Mouse (Mus musculus): Measurements from ENCODE around the gene Cpxm2. TPM values are rescaled to one million over a fixed set of nuclear protein-coding genes. Genes with fewer than 3 reads are reported as not detected.

The Cpxm2 gene
- 1.4 and 1.6 TPM in 2 replicates for polyA plus RNA-seq (2012; rRNA removed)

GRCm38 (mm10) chr7:132154368-132154961 lies at the start of gene Cpxm2:
Gene Cpxm2, minus strand, starts transcription at chr7:132154739.
- H3K27ac ChIP-seq (ENCODE audit: insufficient read depth, low read length) = no peak within 1 kb of the TSS
- 9% methylated on average over 43 of the region's 43 CpGs for WGBS
- TF ChIP-seq POLR2A (IDR thresholded peaks at IDR 0.05; ENCODE audit: borderline replicate concordance, insufficient read depth, low read length) (no peak), CTCF (IDR thresholded peaks at IDR 0.05; ENCODE audit: borderline replicate concordance, insufficient read depth, low read depth, low read length) (no peak)
- peak in 1 of 2 experiments; percentile 14 for DNase-seq
- H3K4me1 ChIP-seq (ENCODE audit: control insufficient read depth, insufficient read depth, low read length) = 0 out of 2 replicates have a peak, but pooled peaks cover 6% of the 10 kb centered on the region
- no peaks in the 10 kb centered on the region for H3K27me3 ChIP-seq (ENCODE audit: control insufficient read depth, insufficient read depth, low read length)
- H3K4me3 ChIP-seq (replicated peaks; ENCODE audit: insufficient read depth, low read depth, low read length) = no peak within 1 kb of the TSS

GRCm38 (mm10) chr7:132204073-132204612 lies 49.6 kb upstream of the Cpxm2 start:
- Histone ChIP-seq H3K27ac (ENCODE audit: insufficient read depth, low read length) (no peak overlapping the region), H3K4me3 (replicated peaks; ENCODE audit: insufficient read depth, low read depth, low read length) (no peak overlapping the region), H3K4me1 (ENCODE audit: control insufficient read depth, insufficient read depth, low read length) (no peaks in the 10 kb centered on the region), H3K27me3 (ENCODE audit: control insufficient read depth, insufficient read depth, low read length) (no peaks in the 10 kb centered on the region)
- TF ChIP-seq CTCF (IDR thresholded peaks at IDR 0.05; ENCODE audit: borderline replicate concordance, insufficient read depth, low read depth, low read length) = no peak
- no peak for TF ChIP-seq POLR2A (IDR thresholded peaks at IDR 0.05; ENCODE audit: borderline replicate concordance, insufficient read depth, low read length)
- no peak for DNase-seq
- 70% methylated on average over 1 of the region's 1 CpGs for WGBS

- no peak overlapping the region for H3K4me3 ChIP-seq (replicated peaks; ENCODE audit: insufficient read depth, low read depth, low read length)
- DNase-seq = no peak
- TF ChIP-seq CTCF (IDR thresholded peaks at IDR 0.05; ENCODE audit: borderline replicate concordance, insufficient read depth, low read depth, low read length) (no peak), POLR2A (IDR thresholded peaks at IDR 0.05; ENCODE audit: borderline replicate concordance, insufficient read depth, low read length) (no peak)
- H3K27ac ChIP-seq (ENCODE audit: insufficient read depth, low read length) = no peak overlapping the region
- no peaks in the 10 kb centered on the region for H3K27me3 ChIP-seq (ENCODE audit: control insufficient read depth, insufficient read depth, low read length)
- H3K4me1 ChIP-seq (ENCODE audit: control insufficient read depth, insufficient read depth, low read length) = no peaks in the 10 kb centered on the region
- 58% methylated on average over 6 of the region's 6 CpGs for WGBS
These were observed 45.1 kb upstream of the Cpxm2 start for GRCm38 (mm10) chr7:132199686-132200085.

DNA sequence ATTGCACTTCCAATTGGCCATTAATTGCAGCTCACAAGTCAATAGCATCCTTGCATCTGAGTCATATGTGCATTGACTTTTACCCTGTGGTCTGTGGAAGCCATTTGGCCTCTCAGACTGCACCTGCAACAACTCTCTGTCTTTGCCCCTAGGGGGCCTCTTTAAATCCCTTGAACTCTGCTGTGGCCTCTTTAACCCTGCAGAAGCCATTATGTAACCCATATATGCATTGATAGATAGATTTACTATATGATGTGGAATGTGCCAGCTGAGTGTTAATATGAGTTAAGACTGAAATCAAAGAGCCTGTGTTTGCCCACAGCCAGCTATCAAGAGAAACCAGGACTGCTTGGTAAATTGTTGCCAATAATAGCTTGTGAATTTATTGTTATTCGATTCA lies 44.3 kb upstream of the Cpxm2 start:
- no peak overlapping the region for H3K27ac ChIP-seq (ENCODE audit: insufficient read depth, low read length)
- DNase-seq = no peak
- H3K27me3 ChIP-seq (ENCODE audit: control insufficient read depth, insufficient read depth, low read length) = no peaks in the 10 kb centered on the region
- H3K4me3 ChIP-seq (replicated peaks; ENCODE audit: insufficient read depth, low read depth, low read length) = no peak overlapping the region
- TF ChIP-seq CTCF (IDR thresholded peaks at IDR 0.05; ENCODE audit: borderline replicate concordance, insufficient read depth, low read depth, low read length) = no peak
- TF ChIP-seq POLR2A (IDR thresholded peaks at IDR 0.05; ENCODE audit: borderline replicate concordance, insufficient read depth, low read length) = no peak
- WGBS = 88% methylated on average over 1 of the region's 1 CpGs
- H3K4me1 ChIP-seq (ENCODE audit: control insufficient read depth, insufficient read depth, low read length) = no peaks in the 10 kb centered on the region

GRCm38 (mm10) chr7:132197817-132198475 lies 43.4 kb upstream of the Cpxm2 start:
- DNase-seq = no peak
- no peaks in the 10 kb centered on the region for H3K27me3 ChIP-seq (ENCODE audit: control insufficient read depth, insufficient read depth, low read length)
- H3K4me3 ChIP-seq (replicated peaks; ENCODE audit: insufficient read depth, low read depth, low read length) = no peak overlapping the region
- H3K4me1 ChIP-seq (ENCODE audit: control insufficient read depth, insufficient read depth, low read length) = no peaks in the 10 kb centered on the region
- no peak for TF ChIP-seq CTCF (IDR thresholded peaks at IDR 0.05; ENCODE audit: borderline replicate concordance, insufficient read depth, low read depth, low read length)
- TF ChIP-seq POLR2A (IDR thresholded peaks at IDR 0.05; ENCODE audit: borderline replicate concordance, insufficient read depth, low read length) = no peak
- 35% methylated on average over 7 of the region's 7 CpGs for WGBS
- H3K27ac ChIP-seq (ENCODE audit: insufficient read depth, low read length) = no peak overlapping the region

- WGBS = 74% methylated on average over 1 of the region's 1 CpGs
- H3K4me3 ChIP-seq (replicated peaks; ENCODE audit: insufficient read depth, low read depth, low read length) = no peak overlapping the region
- H3K4me1 ChIP-seq (ENCODE audit: control insufficient read depth, insufficient read depth, low read length) = no peaks in the 10 kb centered on the region
- DNase-seq = no peak
- H3K27ac ChIP-seq (ENCODE audit: insufficient read depth, low read length) = no peak overlapping the region
- TF ChIP-seq POLR2A (IDR thresholded peaks at IDR 0.05; ENCODE audit: borderline replicate concordance, insufficient read depth, low read length) (no peak), CTCF (IDR thresholded peaks at IDR 0.05; ENCODE audit: borderline replicate concordance, insufficient read depth, low read depth, low read length) (no peak)
- H3K27me3 ChIP-seq (ENCODE audit: control insufficient read depth, insufficient read depth, low read length) = no peaks in the 10 kb centered on the region
These were observed 42.0 kb upstream of the Cpxm2 start for GRCm38 (mm10) chr7:132196581-132196980.

- peak in 1 of 2 experiments; percentile 37 for DNase-seq
- Histone ChIP-seq H3K4me1 (ENCODE audit: control insufficient read depth, insufficient read depth, low read length) (no peaks in the 10 kb centered on the region), H3K4me3 (replicated peaks; ENCODE audit: insufficient read depth, low read depth, low read length) (no peak overlapping the region), H3K27ac (ENCODE audit: insufficient read depth, low read length) (no peak overlapping the region), H3K27me3 (ENCODE audit: control insufficient read depth, insufficient read depth, low read length) (no peaks in the 10 kb centered on the region)
- TF ChIP-seq CTCF (IDR thresholded peaks at IDR 0.05; ENCODE audit: borderline replicate concordance, insufficient read depth, low read depth, low read length) (no peak), POLR2A (IDR thresholded peaks at IDR 0.05; ENCODE audit: borderline replicate concordance, insufficient read depth, low read length) (no peak)
- WGBS = 68% methylated on average over 2 of the region's 2 CpGs
These were observed 39.1 kb upstream of the Cpxm2 start for GRCm38 (mm10) chr7:132193606-132194005.

GRCm38 (mm10) chr7:132187456-132187855 lies 32.9 kb upstream of the Cpxm2 start:
- H3K27ac ChIP-seq (ENCODE audit: insufficient read depth, low read length) = no peak overlapping the region
- no peak for DNase-seq
- TF ChIP-seq POLR2A (IDR thresholded peaks at IDR 0.05; ENCODE audit: borderline replicate concordance, insufficient read depth, low read length) (no peak), CTCF (IDR thresholded peaks at IDR 0.05; ENCODE audit: borderline replicate concordance, insufficient read depth, low read depth, low read length) (no peak)
- H3K4me3 ChIP-seq (replicated peaks; ENCODE audit: insufficient read depth, low read depth, low read length) = no peak overlapping the region
- H3K27me3 ChIP-seq (ENCODE audit: control insufficient read depth, insufficient read depth, low read length) = no peaks in the 10 kb centered on the region
- WGBS = 85% methylated on average over 3 of the region's 3 CpGs
- H3K4me1 ChIP-seq (ENCODE audit: control insufficient read depth, insufficient read depth, low read length) = peaks cover 2% of the 10 kb centered on the region; the same call in 1 of the 2 replicates

Data from cerebellum, adult 2 months (tissue).